Mouse (Mus musculus) adrenal gland (tissue): Measurements from ENCODE around the gene Hsd17b2.
"Not testable (repeated sequence)": the region's sequence is repeated elsewhere in the genome, so short reads cannot be mapped to it uniquely, and the experiment has no call there.

Source experiments
- intact Hi-C: fragments of 180-260 bp; cut with DNase I; formaldehyde crosslinking; loops from one replicate; pipeline ENCODE4 v1.15.1; 2025

The Hsd17b2 gene

GRCm38 (mm10) chr8:117714604-117715003 lies 12.9 kb downstream of the Hsd17b2 start:
- intact Hi-C loops: no loop called here

- intact Hi-C loops: no loop called here
These were observed 14.2 kb downstream of the Hsd17b2 start for GRCm38 (mm10) chr8:117715896-117716295.

GRCm38 (mm10) chr8:117718152-117718860 lies 16.6 kb downstream of the Hsd17b2 start:
- intact Hi-C loops: no loop called here

- intact Hi-C loops: no loop called here
These were observed 24.8 kb downstream of the Hsd17b2 start for GRCm38 (mm10) chr8:117726467-117726866.

- intact Hi-C loops: no loop called here
These were observed 25.9 kb downstream of the Hsd17b2 start for GRCm38 (mm10) chr8:117727561-117727960.

- intact Hi-C loops: no loop called here
These were observed 26.5 kb downstream of the Hsd17b2 start for GRCm38 (mm10) chr8:117728234-117728633.

GRCm38 (mm10) chr8:117730980-117731379 lies 29.3 kb downstream of the Hsd17b2 start:
- intact Hi-C loops: no loop called here

- intact Hi-C loops: no loop called here
These were observed 35.0 kb downstream of the Hsd17b2 start for GRCm38 (mm10) chr8:117736657-117737175.

GRCm38 (mm10) chr8:117738206-117738605 lies 36.5 kb downstream of the Hsd17b2 start:
- intact Hi-C loops: not testable (repeated sequence)

- intact Hi-C loops: no loop called here
These were observed 38.8 kb downstream of the Hsd17b2 start for GRCm38 (mm10) chr8:117740387-117740998.

- intact Hi-C loops: no loop called here
These were observed 40.8 kb downstream of the Hsd17b2 start for GRCm38 (mm10) chr8:117742431-117743012.

GRCm38 (mm10) chr8:117746651-117747050 lies 44.9 kb downstream of the Hsd17b2 start:
- intact Hi-C loops: no loop called here

GRCm38 (mm10) chr8:117747428-117747827 lies 45.7 kb downstream of the Hsd17b2 start:
- intact Hi-C loops: no loop called here

- intact Hi-C loops: no loop called here
These were observed 46.4 kb downstream of the Hsd17b2 start for GRCm38 (mm10) chr8:117747886-117748730.

GRCm38 (mm10) chr8:117749436-117749835 lies 47.7 kb downstream of the Hsd17b2 start:
- intact Hi-C loops: no loop called here

- intact Hi-C loops: no loop called here
These were observed 56.2 kb downstream of the Hsd17b2 start for GRCm38 (mm10) chr8:117757900-117758299.

- intact Hi-C loops: no loop called here
These were observed 61.1 kb downstream of the Hsd17b2 start for GRCm38 (mm10) chr8:117762776-117763175.

GRCm38 (mm10) chr8:117764625-117765024 lies 62.9 kb downstream of the Hsd17b2 start:
- intact Hi-C loops: no loop called here

GRCm38 (mm10) chr8:117765947-117766346 lies 64.2 kb downstream of the Hsd17b2 start:
- intact Hi-C loops: no loop called here

- intact Hi-C loops: no loop called here
These were observed 67.3 kb downstream of the Hsd17b2 start for GRCm38 (mm10) chr8:117768971-117769370.

- intact Hi-C loops: no loop called here
These were observed 69.6 kb downstream of the Hsd17b2 start for GRCm38 (mm10) chr8:117771115-117771836.
